Mouse (Mus musculus): ENCODE measurements around the gene Arfgef2. TPM values are rescaled to one million over a fixed set of nuclear protein-coding genes. Genes with fewer than 3 reads are reported as not detected.

The Arfgef2 gene
- polyA plus RNA-seq (2012; ENCODE audit: insufficient read depth, low replicate concordance), result 1.4 and 1.6 TPM in 2 replicates

- Histone ChIP-seq H3K36me3 (replicated peaks; ENCODE audit: low read length) (no peaks in the 10 kb centered on the region), H3K9me3 (no peaks in the 10 kb centered on the region), H3K27me3 (replicated peaks) (no peaks in the 10 kb centered on the region), H3K4me3 (replicated peaks) (peak within 1 kb of the TSS; percentile 98), H3K4me1 (peaks cover 50% of the 10 kb centered on the region)
- TF ChIP-seq GATA1 (IDR thresholded peaks at IDR 0.05; ENCODE audit: borderline replicate concordance, low read length), result no peak
- no peak for TF ChIP-seq FLI1 (IDR thresholded peaks at IDR 0.05; ENCODE audit: low read length)
Observed at GRCm38 (mm10) chr2:166805250-166806172, at the start of gene Arfgef2. Gene Arfgef2, plus strand, starts transcription at chr2:166805588.

GRCm38 (mm10) chr2:166757969-166758368, 47.4 kb upstream of the Arfgef2 start:
- Histone ChIP-seq H3K4me1 (peaks cover 23% of the 10 kb centered on the region), H3K27me3 (replicated peaks) (peaks cover 74% of the 10 kb centered on the region), H3K4me3 (replicated peaks) (no peak overlapping the region), H3K36me3 (replicated peaks; ENCODE audit: low read length) (no peaks in the 10 kb centered on the region), H3K9me3 (no peaks in the 10 kb centered on the region)
- TF ChIP-seq FLI1 (IDR thresholded peaks at IDR 0.05; ENCODE audit: low read length) (no peak), GATA1 (IDR thresholded peaks at IDR 0.05; ENCODE audit: borderline replicate concordance, low read length) (no peak)

GRCm38 (mm10) chr2:166764051-166764450, 41.3 kb upstream of the Arfgef2 start:
- TF ChIP-seq FLI1 (IDR thresholded peaks at IDR 0.05; ENCODE audit: low read length) (no peak), GATA1 (IDR thresholded peaks at IDR 0.05; ENCODE audit: borderline replicate concordance, low read length) (no peak)
- H3K9me3 ChIP-seq, result peaks cover 5% of the 10 kb centered on the region; the same call in 1 of the 2 replicates
- no peaks in the 10 kb centered on the region for H3K4me1 ChIP-seq
- peaks cover 53% of the 10 kb centered on the region for H3K27me3 ChIP-seq (replicated peaks)
- no peak overlapping the region for H3K4me3 ChIP-seq (replicated peaks)
- no peaks in the 10 kb centered on the region for H3K36me3 ChIP-seq (replicated peaks; ENCODE audit: low read length)

- no peaks in the 10 kb centered on the region for H3K36me3 ChIP-seq (replicated peaks; ENCODE audit: low read length)
- H3K9me3 ChIP-seq, result peaks cover 5% of the 10 kb centered on the region; the same call in 1 of the 2 replicates
- TF ChIP-seq GATA1 (IDR thresholded peaks at IDR 0.05; ENCODE audit: borderline replicate concordance, low read length) (no peak), FLI1 (IDR thresholded peaks at IDR 0.05; ENCODE audit: low read length) (no peak)
- H3K4me3 ChIP-seq (replicated peaks), result no peak overlapping the region
- peaks cover 47% of the 10 kb centered on the region for H3K27me3 ChIP-seq (replicated peaks)
- H3K4me1 ChIP-seq, result no peaks in the 10 kb centered on the region
Observed at GRCm38 (mm10) chr2:166767591-166767990, 37.8 kb upstream of the Arfgef2 start.

- peaks cover 5% of the 10 kb centered on the region; the same call in 1 of the 2 replicates for H3K9me3 ChIP-seq
- H3K4me3 ChIP-seq (replicated peaks), result no peak overlapping the region
- no peaks in the 10 kb centered on the region for H3K36me3 ChIP-seq (replicated peaks; ENCODE audit: low read length)
- H3K4me1 ChIP-seq, result peaks cover 6% of the 10 kb centered on the region
- H3K27me3 ChIP-seq (replicated peaks), result peaks cover 46% of the 10 kb centered on the region
- TF ChIP-seq FLI1 (IDR thresholded peaks at IDR 0.05; ENCODE audit: low read length) (no peak), GATA1 (IDR thresholded peaks at IDR 0.05; ENCODE audit: borderline replicate concordance, low read length) (no peak)
Observed at GRCm38 (mm10) chr2:166771396-166771795, 34.0 kb upstream of the Arfgef2 start.

GRCm38 (mm10) chr2:166773587-166773986, 31.8 kb upstream of the Arfgef2 start:
- H3K9me3 ChIP-seq, result no peaks in the 10 kb centered on the region
- TF ChIP-seq FLI1 (IDR thresholded peaks at IDR 0.05; ENCODE audit: low read length) (no peak), GATA1 (IDR thresholded peaks at IDR 0.05; ENCODE audit: borderline replicate concordance, low read length) (no peak)
- peaks cover 9% of the 10 kb centered on the region for H3K4me1 ChIP-seq
- peaks cover 49% of the 10 kb centered on the region for H3K27me3 ChIP-seq (replicated peaks)
- H3K36me3 ChIP-seq (replicated peaks; ENCODE audit: low read length), result no peaks in the 10 kb centered on the region
- H3K4me3 ChIP-seq (replicated peaks), result no peak overlapping the region

GRCm38 (mm10) chr2:166774275-166774674, 31.1 kb upstream of the Arfgef2 start:
- H3K4me1 ChIP-seq, result peaks cover 9% of the 10 kb centered on the region
- H3K27me3 ChIP-seq (replicated peaks), result peaks cover 47% of the 10 kb centered on the region
- H3K36me3 ChIP-seq (replicated peaks; ENCODE audit: low read length), result no peaks in the 10 kb centered on the region
- TF ChIP-seq FLI1 (IDR thresholded peaks at IDR 0.05; ENCODE audit: low read length) (no peak), GATA1 (IDR thresholded peaks at IDR 0.05; ENCODE audit: borderline replicate concordance, low read length) (no peak)
- peak overlapping the region; percentile 11 for H3K4me3 ChIP-seq (replicated peaks)
- H3K9me3 ChIP-seq, result no peaks in the 10 kb centered on the region

GRCm38 (mm10) chr2:166775357-166775893, 30.0 kb upstream of the Arfgef2 start:
- Histone ChIP-seq H3K27me3 (replicated peaks) (peaks cover 46% of the 10 kb centered on the region), H3K4me3 (replicated peaks) (no peak overlapping the region), H3K4me1 (peaks cover 9% of the 10 kb centered on the region), H3K9me3 (no peaks in the 10 kb centered on the region), H3K36me3 (replicated peaks; ENCODE audit: low read length) (no peaks in the 10 kb centered on the region)
- no peak for TF ChIP-seq GATA1 (IDR thresholded peaks at IDR 0.05; ENCODE audit: borderline replicate concordance, low read length)
- TF ChIP-seq FLI1 (IDR thresholded peaks at IDR 0.05; ENCODE audit: low read length), result no peak

- peaks cover 49% of the 10 kb centered on the region for H3K27me3 ChIP-seq (replicated peaks)
- H3K4me3 ChIP-seq (replicated peaks), result no peak overlapping the region
- H3K4me1 ChIP-seq, result peaks cover 14% of the 10 kb centered on the region
- no peak for TF ChIP-seq GATA1 (IDR thresholded peaks at IDR 0.05; ENCODE audit: borderline replicate concordance, low read length)
- TF ChIP-seq FLI1 (IDR thresholded peaks at IDR 0.05; ENCODE audit: low read length), result no peak
- H3K36me3 ChIP-seq (replicated peaks; ENCODE audit: low read length), result no peaks in the 10 kb centered on the region
- H3K9me3 ChIP-seq, result no peaks in the 10 kb centered on the region
Observed at GRCm38 (mm10) chr2:166776272-166776671, 29.1 kb upstream of the Arfgef2 start.

- no peak overlapping the region for H3K4me3 ChIP-seq (replicated peaks)
- no peaks in the 10 kb centered on the region for H3K36me3 ChIP-seq (replicated peaks; ENCODE audit: low read length)
- H3K9me3 ChIP-seq, result no peaks in the 10 kb centered on the region
- TF ChIP-seq FLI1 (IDR thresholded peaks at IDR 0.05; ENCODE audit: low read length) (no peak), GATA1 (IDR thresholded peaks at IDR 0.05; ENCODE audit: borderline replicate concordance, low read length) (no peak)
- peaks cover 32% of the 10 kb centered on the region for H3K27me3 ChIP-seq (replicated peaks)
- H3K4me1 ChIP-seq, result peaks cover 15% of the 10 kb centered on the region
Observed at GRCm38 (mm10) chr2:166779956-166780355, 25.4 kb upstream of the Arfgef2 start.
